Mouse (Mus musculus) cerebellum, postnatal 10 days (tissue): ENCODE measurements at regions not wholly inside any gene's neighbourhood (a gene's known extent, or its start where the extent isn't known, plus 50 kb on each side); places are given as distances from the start of the nearest gene placed in this dataset.

Experiments used
- DNase-seq, 2 experiments: peaks; one replicate each; pipeline ENCODE4 v3.0.0; 2021; ENCODE audit warnings: mixed read lengths in 2 of 2

DNA sequence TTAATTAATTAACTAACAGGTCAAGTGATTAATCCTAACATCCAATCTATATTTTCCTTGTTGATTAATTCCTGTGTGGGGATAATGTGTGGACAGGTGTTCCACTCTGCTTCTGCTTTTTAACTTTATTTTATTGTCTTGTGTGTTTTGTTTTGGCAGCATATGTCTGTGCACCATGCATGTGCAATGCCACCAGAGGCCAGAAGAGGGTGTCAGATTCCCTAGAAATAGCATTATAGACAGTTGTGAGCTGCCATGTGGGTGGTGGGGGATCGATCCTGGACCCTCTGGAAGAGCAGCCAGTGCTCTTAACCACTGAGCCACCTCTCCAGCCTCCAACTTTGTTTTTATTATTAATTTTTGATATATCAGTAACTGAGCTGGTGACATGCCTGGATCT, 65.6 kb downstream of the En1 start:
- peak in 1 of 2 experiments; percentile 18 for DNase-seq

DNA sequence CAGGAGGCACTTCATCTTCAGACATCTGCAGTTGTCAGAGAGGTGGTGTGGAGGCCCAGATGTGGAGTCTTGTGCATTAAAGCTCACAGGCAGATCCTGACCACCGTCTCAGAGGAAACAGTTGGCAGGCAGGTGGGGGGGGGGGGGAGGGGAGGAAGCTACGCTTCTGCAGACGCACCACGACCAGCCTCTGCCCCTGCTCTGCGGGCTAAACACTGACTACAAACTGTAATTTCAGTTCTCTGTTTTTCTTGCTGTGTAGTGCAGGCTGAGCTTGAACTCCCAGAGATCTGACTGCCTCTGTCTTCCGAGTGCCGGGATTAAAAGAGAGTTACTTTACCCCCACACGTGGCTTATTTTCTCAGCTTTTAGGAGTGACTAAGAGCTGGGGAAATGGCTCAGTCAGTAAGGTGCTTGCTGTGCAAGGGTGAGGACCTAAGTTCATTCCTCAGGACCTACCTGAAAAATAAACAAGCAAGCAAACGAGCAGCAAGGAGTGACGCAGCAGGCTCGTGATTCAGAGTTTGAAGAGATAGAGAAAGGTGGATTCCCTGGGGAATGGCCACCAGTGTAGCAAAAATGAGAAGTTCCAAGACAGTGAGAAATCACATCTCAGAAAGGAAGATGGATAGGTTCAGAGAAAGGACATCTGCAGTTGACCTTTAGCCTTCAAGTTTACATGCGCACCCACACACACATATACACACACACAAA, 81.5 kb downstream of the En1 start:
- no peak for DNase-seq

DNA sequence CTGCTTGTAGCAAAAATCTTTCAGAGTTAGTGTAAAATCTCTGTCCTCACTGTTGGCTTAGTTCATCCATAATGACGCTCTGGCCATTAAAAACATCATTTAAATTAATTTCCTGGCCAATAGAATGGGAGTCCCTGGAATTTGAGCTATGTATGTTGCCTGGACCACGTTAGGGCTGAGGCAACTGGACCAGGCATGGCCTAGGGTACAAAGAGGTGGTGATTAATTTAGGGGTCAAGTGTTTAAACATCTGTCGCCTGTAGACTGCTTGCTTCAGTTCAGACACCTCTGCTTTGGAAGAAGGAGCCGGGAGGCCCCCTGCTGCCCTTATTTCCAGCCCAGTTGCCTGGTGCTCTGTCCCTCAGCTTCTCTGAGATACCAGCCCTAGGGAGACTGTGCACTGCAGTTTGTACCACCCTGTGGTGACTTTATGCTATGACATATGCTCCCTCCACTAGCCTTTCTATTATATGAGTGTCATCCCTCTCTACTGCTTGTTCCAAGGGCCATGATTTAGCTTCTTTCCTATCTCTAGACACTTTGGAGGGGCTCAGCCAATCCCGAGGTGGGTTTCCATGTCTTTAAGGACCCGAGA, 83.5 kb downstream of the En1 start:
- DNase-seq = peak; percentile 23 to 40

DNA sequence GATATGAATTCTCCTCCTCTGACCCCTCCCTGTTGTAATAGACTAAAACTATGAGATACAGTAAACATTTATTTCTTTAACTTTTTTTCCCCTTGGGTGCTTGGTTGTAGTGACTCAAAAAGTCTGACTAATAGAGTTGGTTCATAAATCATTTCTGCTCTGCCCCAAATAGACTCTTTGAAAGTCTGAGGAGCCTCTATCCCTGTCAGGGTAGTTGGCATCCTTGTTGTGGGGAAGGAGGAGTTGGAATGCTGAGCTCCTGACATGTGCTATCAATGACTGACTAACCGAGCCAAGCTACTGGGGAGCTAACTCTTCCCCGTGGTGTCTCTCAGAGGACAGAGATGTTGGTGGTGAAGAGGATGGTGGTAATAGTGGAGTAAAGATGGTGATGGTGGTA, 89.4 kb downstream of the En1 start:
- no peak for DNase-seq

DNA sequence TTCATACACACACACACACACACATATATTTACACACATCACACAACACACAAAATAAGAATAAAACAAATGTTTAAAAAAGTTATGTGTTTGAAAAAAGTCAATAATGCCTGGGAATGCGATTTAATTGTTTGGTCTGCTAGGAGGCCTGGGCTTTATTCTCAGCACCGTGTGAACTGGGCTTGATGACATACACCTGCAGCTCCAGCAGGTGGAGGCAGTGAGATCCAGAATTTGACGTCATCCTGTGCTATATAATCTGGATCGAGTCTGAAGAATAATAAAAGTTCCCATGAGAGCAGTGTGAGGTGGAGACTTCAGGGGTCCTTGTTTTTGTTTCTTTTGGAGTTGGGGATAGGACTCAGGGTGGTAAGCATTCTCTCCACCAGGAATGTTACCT, 96.0 kb downstream of the En1 start:
- DNase-seq = no peak

DNA sequence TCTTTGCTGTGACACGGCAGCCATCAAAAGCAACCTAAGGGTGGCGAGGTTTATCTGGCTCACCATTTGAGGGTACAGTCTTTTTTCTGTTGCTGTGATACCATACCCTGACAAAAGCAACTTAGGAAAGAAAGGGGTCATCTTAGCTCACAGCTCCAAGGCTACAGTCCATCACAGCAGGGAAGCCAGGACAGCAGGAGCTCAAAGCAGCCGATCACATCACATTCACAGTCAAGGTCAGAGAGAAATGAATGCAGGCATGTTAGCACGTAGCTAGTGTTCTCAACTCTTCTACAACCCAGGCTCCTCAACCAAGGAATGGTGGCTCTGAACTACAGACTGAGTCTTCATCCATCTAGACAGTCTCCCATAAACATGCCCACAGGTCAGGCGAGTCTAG, 102.0 kb downstream of the En1 start:
- no peak for DNase-seq

DNA sequence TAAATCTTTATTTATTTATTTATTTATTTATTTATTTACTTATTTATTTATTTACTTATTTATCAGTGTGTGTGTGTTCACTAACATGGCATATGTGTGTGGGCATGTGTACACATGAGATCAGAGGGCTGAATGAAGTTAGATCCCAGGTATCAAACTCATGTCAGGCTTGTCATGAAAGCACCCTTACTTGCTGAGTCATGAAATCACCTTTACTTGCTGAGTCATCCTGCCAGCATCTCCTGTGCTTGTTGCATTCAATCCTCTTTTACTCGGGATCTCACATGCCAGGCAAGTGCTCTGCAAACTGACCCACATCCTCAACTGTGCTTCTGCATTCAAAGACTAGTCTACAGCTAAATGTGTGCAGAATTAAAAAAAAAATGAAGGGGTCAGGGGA, 103.8 kb downstream of the En1 start:
- DNase-seq = no peak

DNA sequence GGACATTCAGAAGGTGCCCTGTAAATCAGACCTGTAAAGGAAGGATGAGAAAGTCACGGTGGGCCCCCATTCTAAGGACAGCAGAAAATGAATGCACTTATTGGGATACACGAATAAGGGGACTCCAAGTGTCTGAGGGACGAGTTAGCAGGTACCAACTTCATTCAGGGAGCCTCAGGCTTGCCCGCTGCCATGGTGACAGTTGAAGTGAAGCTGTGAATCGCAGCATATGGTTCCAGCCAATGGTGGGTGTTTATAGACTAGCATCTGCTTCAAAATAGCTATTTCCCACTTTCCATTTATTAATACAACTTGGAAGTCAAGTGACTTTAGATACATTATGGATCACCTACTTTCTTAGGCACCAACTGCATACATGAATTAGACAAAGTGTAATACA, 106.3 kb downstream of the En1 start:
- no peak for DNase-seq

DNA sequence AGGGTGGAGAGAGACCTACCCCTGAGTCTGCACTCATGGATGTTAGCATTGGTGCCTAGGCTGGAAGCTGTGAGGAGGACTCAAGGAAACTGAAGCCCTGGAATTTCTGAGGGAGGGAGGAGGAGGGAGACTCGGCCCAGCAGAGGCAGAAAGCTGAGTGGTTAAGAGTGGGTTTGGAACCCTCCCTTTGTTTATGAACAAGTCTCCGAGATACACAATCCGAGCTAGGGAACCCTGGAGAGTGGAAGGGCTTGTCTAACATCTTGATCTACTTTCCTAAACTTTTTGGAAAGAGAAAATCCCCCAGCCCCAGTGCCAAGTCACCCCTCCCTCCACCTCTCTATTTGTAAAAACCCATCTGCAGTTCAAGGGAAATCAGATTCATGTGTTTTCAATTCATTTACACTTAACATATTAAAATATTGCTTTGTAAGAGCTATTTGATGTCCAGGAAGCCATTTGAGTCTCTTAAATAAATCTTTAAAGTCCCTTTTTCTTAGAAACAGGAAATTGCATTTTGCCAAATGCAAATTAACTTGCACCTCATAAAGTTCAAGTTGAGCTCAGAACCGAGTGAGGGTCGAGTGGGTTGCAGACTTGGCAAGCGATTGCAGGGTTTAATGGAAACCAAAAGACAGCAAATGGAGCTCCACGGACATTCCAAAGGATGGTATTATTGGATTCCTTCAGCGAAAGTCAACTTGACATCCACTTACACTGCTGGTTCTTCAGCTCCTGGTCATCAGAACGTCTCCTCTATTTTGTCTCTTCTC, 113.1 kb downstream of the En1 start:
- DNase-seq = no peak

DNA sequence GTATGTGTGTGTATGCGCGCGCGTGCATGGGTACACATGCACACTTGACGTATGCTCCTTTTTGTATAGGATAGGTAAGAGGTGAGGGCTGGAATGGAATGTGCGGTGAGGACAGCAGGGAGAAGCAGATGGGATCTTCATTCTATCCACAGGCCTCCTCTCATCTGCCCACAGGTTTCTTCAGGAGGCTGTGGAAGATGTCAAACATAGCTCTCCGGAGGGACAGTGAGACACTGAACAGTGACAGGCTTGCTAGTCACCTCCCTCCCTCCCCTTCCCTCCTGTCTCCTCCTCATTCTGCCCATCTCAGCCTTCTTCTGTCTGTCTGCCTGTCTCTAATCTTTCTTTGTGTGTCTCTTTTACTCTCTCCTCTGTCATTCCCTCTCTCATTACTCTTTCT, 124.6 kb downstream of the En1 start:
- DNase-seq = no peak

DNA sequence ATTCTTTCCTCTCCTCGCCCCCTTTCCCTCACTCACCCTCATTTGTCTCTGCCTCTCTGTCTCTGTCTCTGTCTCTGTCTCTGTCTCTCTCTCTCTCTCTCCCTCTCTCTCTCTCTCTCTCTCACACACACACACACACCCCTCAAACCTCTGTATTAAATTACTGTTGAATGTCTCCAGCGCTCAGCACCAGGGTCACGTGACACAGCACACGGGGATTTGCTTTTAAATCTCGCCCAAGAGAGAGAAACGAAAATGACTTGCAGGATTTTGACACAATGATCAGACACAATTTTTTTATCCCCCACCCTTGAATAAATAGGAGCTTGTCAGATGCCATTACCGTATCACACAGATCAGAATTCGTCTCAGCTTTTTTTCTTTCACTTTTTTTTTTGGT, 125.2 kb downstream of the En1 start:
- DNase-seq = no peak

DNA sequence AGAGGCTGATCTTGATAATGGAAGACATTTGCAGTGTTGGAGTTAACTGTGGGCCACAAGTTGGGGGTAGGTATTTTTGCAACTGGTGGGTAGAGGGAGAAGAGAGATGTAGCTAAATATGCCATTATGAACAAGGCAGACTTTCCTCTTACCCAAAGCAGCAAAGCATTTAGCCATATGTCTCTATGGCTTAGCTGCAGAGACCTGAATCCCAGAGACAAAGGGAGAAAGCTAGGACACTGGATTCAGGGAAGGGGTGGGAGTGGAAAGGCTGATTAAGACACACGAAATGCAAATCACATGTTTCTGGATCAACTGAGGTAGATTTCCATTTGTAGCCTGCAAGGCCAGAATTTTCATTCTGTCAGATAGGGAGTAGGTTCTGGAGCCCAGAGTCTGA, 129.8 kb downstream of the En1 start:
- no peak for DNase-seq

DNA sequence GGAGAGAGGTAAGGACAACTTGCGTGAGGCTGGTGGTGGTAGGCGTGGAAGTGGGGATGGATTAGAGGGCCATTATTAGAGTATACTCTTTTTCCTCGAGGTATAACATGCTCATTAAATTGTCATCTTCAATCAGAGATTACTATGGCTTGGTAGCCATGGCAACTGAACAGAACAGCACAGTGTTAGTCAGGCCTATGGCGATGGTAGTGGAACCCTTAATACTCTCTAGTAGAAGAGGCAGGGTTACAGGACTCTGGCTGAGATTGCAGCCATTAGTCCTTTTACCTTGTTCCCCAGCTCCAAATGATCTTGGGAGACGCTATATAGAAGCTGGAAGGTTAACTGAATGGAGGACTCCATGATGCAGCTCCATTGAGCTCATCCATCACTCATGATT, 131.5 kb downstream of the En1 start:
- no peak for DNase-seq

DNA sequence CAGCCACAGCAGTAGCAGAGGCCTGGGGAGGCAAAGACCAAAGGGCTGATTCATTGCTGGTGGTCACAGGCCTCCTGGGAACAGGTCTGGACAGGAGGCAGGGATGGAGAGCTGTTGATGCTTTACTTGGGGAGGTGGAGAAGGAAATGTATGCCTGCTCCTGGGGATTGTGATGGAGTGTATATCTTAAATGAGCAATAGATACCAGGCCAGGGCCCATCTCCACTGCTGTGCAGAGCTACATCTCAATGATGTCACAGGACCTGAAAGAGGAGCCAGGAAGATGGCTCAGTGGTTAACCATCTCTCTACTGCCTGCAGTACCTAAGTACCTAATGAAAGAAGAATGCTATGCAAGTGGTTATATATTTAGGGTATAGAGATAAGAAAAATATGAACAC, 132.6 kb downstream of the En1 start:
- DNase-seq = no peak

DNA sequence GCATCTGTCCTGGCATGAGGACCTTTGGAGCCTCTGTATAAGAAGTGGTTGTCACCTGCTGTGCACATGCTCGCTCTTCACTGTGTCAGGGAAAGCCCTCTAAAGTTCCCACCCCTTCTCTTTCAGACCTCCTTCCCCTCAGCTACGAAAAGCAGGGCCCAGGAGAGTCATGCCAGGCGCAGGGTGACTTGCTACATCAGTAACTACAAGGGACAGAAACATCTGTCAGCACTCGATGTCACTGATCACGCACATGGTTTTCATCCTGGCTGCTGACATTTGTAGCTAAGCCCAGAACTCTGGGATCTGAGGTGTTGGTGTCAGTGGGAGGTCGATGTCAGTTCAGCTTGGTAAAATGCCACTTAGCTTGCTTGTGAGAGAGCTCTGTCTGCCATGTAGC, 137.3 kb downstream of the En1 start:
- DNase-seq = no peak

DNA sequence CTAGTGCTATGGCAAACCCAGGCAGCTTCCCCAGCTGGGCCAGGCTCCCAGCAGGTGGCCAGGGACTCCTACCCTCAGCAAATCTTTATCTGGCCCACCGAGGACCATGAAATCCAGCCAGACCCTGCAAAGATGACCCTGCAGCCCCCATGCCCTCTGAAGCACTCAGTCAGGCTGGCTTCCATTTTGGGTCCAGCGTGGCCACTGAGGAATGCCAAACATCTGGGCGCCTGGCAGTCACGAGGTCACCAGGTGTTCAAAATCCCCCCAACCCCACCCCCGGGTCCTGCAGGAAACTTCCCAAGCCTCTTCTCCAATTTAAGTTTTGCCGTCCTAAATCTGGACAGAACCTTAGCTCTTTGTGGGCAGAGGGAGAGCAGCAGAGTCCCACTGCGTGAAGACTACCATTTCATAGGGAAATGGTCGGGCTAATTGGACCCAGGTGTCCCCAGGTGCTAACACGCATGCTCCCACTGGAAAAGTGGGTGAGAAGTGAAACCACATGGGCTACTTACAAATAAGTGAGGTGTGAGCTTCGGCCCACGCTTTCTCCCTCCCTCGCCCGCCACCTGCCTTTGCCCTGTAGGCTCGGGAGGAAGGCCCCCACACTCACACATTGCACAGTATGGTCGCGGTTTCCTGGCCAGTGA, 139.0 kb downstream of the En1 start:
- DNase-seq = no peak

DNA sequence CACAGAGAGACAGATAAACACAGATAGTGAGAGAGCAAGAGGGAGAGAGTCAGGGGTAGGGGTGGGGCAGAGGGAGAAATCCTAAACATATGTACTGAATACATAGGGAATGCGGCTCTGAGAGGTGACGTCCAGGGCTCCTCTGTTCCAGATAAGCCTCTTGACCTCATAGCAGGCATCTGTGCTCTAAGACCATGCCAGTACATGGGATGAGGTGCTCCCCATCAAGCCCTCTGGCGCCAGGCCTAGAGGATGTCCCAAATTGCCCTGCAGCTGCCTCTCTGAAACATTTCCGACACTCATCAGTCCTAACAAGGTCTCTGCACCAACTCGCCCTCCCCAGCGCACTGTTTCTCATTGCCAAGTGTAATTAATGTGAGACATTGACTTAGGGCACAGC, 146.7 kb downstream of the En1 start:
- DNase-seq = peak in 1 of 2 experiments; percentile 22

DNA sequence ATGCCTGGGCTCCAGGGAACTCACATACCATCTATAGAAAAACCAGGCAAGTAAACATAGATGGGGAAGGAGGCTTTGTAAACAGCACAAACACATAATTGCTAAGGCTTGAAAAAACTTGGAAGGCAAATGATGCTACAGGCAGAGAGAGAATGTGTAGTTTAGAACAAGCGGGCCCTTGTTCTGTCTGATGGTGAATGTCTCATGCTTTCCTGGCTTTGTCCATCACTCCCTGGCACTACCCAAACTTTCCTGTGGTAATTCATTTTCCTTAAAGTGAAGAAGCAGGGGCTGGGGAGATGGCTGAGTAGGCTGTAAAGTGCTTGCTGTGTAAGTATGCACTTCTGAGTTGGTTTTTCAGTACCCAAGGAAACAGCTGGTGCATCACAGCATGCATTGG, 151.2 kb downstream of the En1 start:
- DNase-seq = no peak

DNA sequence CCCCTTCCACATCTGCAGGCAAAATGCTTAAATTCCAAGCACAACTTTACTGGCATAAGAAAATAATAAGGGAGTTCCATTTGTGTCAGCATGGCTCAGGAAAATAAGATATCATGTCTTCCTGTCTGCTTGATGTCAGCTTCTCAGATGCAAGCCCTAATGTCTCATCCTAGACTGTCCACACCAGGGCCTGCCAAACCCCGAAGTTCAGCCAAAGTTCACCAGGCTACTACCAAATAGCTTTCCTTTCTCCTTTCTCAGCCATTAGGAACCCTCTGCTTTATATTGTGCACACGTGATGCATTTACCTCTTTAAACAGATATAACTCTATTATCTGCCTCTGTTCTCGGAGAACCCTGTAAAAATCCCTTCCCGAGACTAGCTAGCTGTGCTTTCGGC, 152.1 kb downstream of the En1 start:
- no peak for DNase-seq

DNA sequence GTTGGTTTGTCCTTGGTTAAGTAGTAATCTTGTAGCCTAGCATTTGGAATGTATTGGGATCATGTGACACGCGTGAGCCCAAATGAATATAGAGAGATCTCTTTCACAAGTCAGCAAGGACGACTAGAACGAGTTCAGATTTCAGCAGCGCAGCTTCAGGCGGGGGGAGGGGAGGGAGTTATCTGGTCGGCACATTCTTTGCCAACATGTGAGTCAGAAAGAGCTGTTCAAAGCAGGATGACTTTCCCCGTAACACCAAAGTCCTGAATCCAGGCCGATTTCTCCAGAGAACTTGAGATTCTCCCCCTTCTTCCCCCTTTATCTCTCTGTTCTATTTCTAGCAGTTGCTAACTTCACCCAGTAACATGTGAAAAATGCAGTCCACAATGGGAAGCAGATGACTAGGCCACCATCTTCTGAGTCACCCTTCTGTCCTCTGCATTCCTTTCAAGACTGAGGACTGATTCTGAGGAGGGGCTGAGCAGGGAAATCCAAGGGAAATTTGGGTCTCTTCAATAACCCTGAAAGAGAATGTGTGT, 155.1 kb downstream of the En1 start:
- peak; percentile 60 to 62 for DNase-seq

DNA sequence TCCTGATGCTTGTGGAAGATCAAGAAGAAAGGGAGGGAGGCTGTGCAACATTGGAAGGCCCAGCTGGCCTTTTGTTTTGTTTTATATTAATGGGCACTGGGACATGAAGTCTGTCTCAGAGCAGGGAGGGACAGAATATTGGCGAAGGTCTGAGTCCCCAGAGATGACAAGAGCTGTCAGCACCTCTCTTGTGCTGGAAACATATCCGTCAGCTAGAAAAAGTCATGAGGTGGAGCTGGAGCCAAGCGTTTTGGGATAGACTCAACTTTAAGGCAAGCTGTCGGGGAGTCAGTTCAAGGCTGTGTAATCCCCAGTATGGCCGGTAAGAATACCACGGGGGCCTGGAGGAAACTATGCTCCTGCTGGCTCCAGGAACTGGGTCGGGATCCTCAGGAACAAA, 156.0 kb downstream of the En1 start:
- DNase-seq = peak; percentile 19 to 25

DNA sequence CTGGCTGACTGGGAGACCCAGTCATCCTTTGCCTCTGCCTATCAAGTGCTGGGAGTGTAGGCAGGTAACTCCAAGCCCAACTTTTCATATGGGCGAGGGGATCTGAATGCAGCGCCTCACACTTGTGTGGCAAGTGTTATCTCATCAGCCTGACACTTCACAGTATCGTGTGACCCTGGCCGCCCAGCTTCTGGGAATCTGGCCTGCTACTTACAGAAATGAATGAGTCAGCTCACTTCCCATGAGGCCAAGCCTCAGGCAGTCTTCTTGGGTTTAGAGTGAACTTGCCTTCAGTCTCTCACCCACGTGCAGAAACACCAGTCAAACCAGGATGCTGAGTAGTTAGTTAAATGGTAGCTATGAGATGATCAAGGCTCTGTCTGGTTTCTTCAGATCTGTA, 156.5 kb downstream of the En1 start:
- no peak for DNase-seq

DNA sequence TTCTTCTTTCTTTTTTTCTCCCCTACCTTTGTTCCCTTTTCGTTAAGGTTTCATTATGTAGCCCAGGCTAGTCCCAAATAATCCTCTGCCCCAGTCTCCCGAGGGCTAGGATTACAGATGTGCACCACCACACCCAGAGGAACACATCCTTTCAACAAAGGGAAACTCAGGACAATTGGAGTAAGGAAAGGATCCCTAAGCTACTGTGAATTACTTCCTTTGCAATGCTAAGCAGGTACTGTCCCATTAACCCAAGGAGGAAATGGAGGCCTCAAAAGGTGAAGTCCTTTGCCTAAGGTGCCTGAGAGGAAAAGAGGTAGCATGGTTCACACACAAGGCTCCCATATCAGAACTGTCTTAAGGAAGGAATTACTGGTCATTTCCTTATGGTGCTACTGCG, 157.2 kb downstream of the En1 start:
- no peak for DNase-seq

DNA sequence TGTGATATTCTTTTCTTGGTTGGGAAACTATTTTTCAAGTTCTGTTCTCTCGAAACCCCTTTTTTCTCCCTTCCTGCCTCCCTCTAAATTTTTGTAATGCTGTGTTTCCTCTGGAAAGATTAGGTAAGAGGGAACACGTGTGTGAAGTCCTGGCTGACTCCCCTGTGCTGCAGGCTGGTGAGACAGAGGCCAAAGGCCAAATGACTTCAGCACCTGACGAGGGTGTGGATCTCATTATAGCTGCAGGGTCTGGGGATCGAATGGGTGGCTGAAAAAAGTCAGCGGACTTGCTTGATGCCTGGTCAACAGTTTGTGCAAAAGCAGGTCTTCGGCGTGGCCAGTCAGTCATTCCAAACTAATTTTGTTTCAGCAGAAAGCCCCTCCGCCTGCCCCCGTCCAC, 159.1 kb downstream of the En1 start:
- no peak for DNase-seq
